Mouse (Mus musculus): Measurements from ENCODE around the gene Med26.

- TF ChIP-seq POLR2A (IDR thresholded peaks at IDR 0.05; ENCODE audit: borderline replicate concordance, insufficient read depth, low read length) (no peak), CTCF (IDR thresholded peaks at IDR 0.05; ENCODE audit: borderline replicate concordance, insufficient read depth, low read depth, low read length) (no peak)
Measured at GRCm38 (mm10) chr8:72590198-72590597, 42.1 kb upstream of the Med26 start.

Measured in cerebellum, adult 2 months (tissue).